Mouse (Mus musculus) testis, adult 2 months (tissue): ENCODE data around the gene Dcakd.
"Not testable (repeated sequence)": the region's sequence is repeated elsewhere in the genome, so short reads cannot be mapped to it uniquely, and the experiment has no call there.

Experiments used
- CTCF ChIP-seq: fragments of 200-500 bp; IDR thresholded peaks from 2 replicates; pipeline ENCODE4 v1.5.1; 2012; ENCODE audit warnings: low read depth, mild to moderate bottlenecking, inconsistent platforms, low read length, moderate library complexity; ENCODE audit not compliant: control insufficient read depth, insufficient read depth, insufficient replicate concordance
- POLR2A ChIP-seq: fragments of 200-500 bp; IDR thresholded peaks from 2 replicates; pipeline ENCODE4 v1.6.1; 2012; ENCODE audit warnings: low read depth, mild to moderate bottlenecking, inconsistent platforms, low read length, moderate library complexity; ENCODE audit not compliant: control insufficient read depth

DNA sequence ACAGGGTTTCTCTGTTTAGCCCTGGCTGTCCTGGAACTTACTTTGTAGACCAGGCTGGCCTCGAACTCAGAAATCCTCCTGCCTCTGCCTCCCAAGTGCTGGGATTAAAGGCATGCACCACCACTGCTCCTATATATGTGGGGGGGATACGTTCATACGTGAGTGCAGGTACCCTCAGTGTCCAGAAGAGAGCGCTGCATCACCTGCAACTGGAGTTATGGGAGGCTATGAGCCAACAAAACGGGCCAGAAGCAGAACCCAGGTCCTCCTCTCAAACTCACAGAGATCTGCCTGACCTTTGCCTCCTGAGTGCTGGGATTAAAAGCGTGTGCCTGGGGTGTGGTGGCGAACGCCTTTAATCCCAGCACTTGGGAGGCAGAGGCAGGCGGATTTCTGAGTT, 52.2 kb downstream of the Dcakd start:
- peak; percentile 27; the same call in 1 of the 2 replicates for TF ChIP-seq CTCF
- not testable (repeated sequence) for TF ChIP-seq POLR2A
